Mouse (Mus musculus) lung, embryonic 15.5 days (tissue): Measurements from ENCODE around the gene Rabepk. TPM values are rescaled to one million over a fixed set of nuclear protein-coding genes. Genes with fewer than 3 reads are reported as not detected.
"Not testable (repeated sequence)": the region's sequence is repeated elsewhere in the genome, so short reads cannot be mapped to it uniquely, and the experiment has no call there.

Source experiments
- ATAC-seq: fragments of 200-750 bp; cut with Nextera tagmentation; 2 replicates; pipeline ENCODE4 v1.8.0; 2017; ENCODE audit warnings: moderate number of reproducible peaks, borderline replicate concordance; ENCODE audit not compliant: low FRiP score, low TSS enrichment; ENCODE audit errors: extremely low read depth
- H3K27ac ChIP-seq: fragments of 300-500 bp; sonication (generic); 2 replicates; pipeline ENCODE4 v1.5.1; 2015; ENCODE audit warnings: moderate library complexity, mild to moderate bottlenecking, inconsistent platforms
- H3K27me3 ChIP-seq: fragments of 300-500 bp; sonication (generic); 2 replicates; pipeline ENCODE4 v1.6.1; 2015; ENCODE audit warnings: inconsistent platforms
- H3K36me3 ChIP-seq: fragments of 300-500 bp; sonication (generic); 2 replicates; pipeline ENCODE4 v1.6.1; 2015; ENCODE audit warnings: inconsistent platforms
- H3K4me1 ChIP-seq: fragments of 300-500 bp; sonication (generic); 2 replicates; pipeline ENCODE4 v1.6.1; 2015; ENCODE audit warnings: inconsistent platforms
- H3K4me2 ChIP-seq: fragments of 300-500 bp; sonication (generic); 2 replicates; pipeline ENCODE4 v1.6.1; 2015; ENCODE audit warnings: inconsistent platforms, mild to moderate bottlenecking, moderate library complexity
- H3K4me3 ChIP-seq: fragments of 300-500 bp; sonication (generic); 2 replicates; pipeline ENCODE4 v1.5.1; 2015; ENCODE audit warnings: mild to moderate bottlenecking, inconsistent platforms
- H3K9ac ChIP-seq: fragments of 300-500 bp; sonication (generic); 2 replicates; pipeline ENCODE4 v1.6.1; 2015; ENCODE audit warnings: inconsistent platforms
- H3K9me3 ChIP-seq: fragments of 300-500 bp; sonication (generic); 2 replicates; pipeline ENCODE4 v1.6.1; 2016; ENCODE audit warnings: inconsistent platforms
- WGBS: fragments of 180-500 bp; shearing (Covaris S2); methylation state at CpG from one replicate; pipeline ENCODE4 v1.1.7; 2015; 5-methylcytosine and 5-hydroxymethylcytosine counted together
- polyA plus RNA-seq: library from polyadenylated mRNA; unstranded; fragments of >200 nt; fragmentation: Nextera tagmentation; extraction: Ambion mirVana; gene quantifications from 2 replicates; pipeline ENCODE4 v1.2.1, GENCODE M21; 2015

Gene Rabepk
- polyA plus RNA-seq, 1 experiment from 2014 or later, result 45.4 TPM

- Histone ChIP-seq H3K36me3 (peaks cover 50% of the 10 kb centered on the region), H3K27ac (no peak overlapping the region), H3K4me2 (peak overlapping the region; percentile 61), H3K4me1 (peaks cover 40% of the 10 kb centered on the region), H3K9me3 (no peaks in the 10 kb centered on the region), H3K27me3 (no peaks in the 10 kb centered on the region), H3K4me3 (peak overlapping the region; percentile 80), H3K9ac (no peak overlapping the region)
- ATAC-seq, result no peak
- 77% methylated on average over 4 of the region's 4 CpGs for WGBS
These were observed 26.0 kb downstream of the Rabepk start for GRCm38 (mm10) chr2:34773673-34774072.

- H3K27me3 ChIP-seq, result no peaks in the 10 kb centered on the region
- peak overlapping the region; percentile 80 for H3K4me3 ChIP-seq
- 2% methylated on average over 48 of the region's 50 CpGs for WGBS
- peaks cover 39% of the 10 kb centered on the region for H3K36me3 ChIP-seq
- H3K4me2 ChIP-seq, result peak overlapping the region; percentile 61
- H3K9me3 ChIP-seq, result no peaks in the 10 kb centered on the region
- H3K4me1 ChIP-seq, result peaks cover 40% of the 10 kb centered on the region
- peak overlapping the region; percentile 91 for H3K9ac ChIP-seq
- peak overlapping the region; percentile 81 for H3K27ac ChIP-seq
- peak; percentile 16 for ATAC-seq
These were observed 27.2 kb downstream of the Rabepk start for GRCm38 (mm10) chr2:34772252-34773235.

- H3K4me1 ChIP-seq, result peaks cover 38% of the 10 kb centered on the region
- peak within 1 kb of the TSS; percentile 80 for H3K4me3 ChIP-seq
- ATAC-seq, result peak; percentile 99
- peaks cover 30% of the 10 kb centered on the region for H3K36me3 ChIP-seq
- no peaks in the 10 kb centered on the region for H3K9me3 ChIP-seq
- H3K27me3 ChIP-seq, result no peaks in the 10 kb centered on the region
- H3K9ac ChIP-seq, result peak within 1 kb of the TSS; percentile 91
- under 1% methylated on average over 60 of the region's 60 CpGs for WGBS
- peak within 1 kb of the TSS; percentile 62 for H3K4me2 ChIP-seq
- peak within 1 kb of the TSS; percentile 81 for H3K27ac ChIP-seq
These were observed 28.1 kb downstream of the Rabepk start, which contains the start of gene Hspa5 for GRCm38 (mm10) chr2:34771368-34772226. Hspa5 (plus strand) TSS chr2:34771970.

DNA sequence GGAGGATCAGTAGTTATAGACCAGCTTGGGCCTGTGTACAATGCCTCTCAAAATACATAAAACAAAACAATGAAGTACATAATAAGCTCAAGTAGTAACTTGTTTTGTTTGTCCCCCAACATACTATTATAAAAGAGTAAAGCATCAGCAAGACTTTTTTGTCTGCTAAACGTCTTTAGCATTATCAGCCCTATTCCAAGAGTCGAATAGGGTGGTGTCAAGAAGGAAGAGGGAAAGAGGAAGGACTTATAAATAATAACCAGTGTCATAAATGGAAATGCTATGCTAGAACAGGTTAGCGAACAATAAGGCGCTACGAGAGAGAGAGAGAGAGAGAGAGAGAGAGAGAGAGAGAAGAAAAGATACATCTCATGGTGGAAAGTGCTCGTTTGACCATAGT, 28.8 kb downstream of the Rabepk start:
- no peaks in the 10 kb centered on the region for H3K9me3 ChIP-seq
- no peak for ATAC-seq
- peaks cover 33% of the 10 kb centered on the region for H3K4me1 ChIP-seq
- H3K4me3 ChIP-seq, result peak overlapping the region; percentile 80
- H3K36me3 ChIP-seq, result peaks cover 23% of the 10 kb centered on the region
- H3K4me2 ChIP-seq, result peak overlapping the region; percentile 62
- H3K9ac ChIP-seq, result peak overlapping the region; percentile 88
- 6% methylated on average over 6 of the region's 6 CpGs for WGBS
- no peaks in the 10 kb centered on the region for H3K27me3 ChIP-seq
- peak overlapping the region; percentile 80 for H3K27ac ChIP-seq

GRCm38 (mm10) chr2:34770049-34770448, 29.7 kb downstream of the Rabepk start:
- Histone ChIP-seq H3K4me3 (no peak overlapping the region), H3K9me3 (no peaks in the 10 kb centered on the region), H3K27me3 (no peaks in the 10 kb centered on the region), H3K4me1 (peaks cover 26% of the 10 kb centered on the region), H3K9ac (no peak overlapping the region), H3K36me3 (peaks cover 16% of the 10 kb centered on the region), H3K4me2 (no peak overlapping the region), H3K27ac (no peak overlapping the region)
- WGBS, result 89% methylated on average over 2 of the region's 2 CpGs
- no peak for ATAC-seq

- 79% methylated on average over 11 of the region's 12 CpGs for WGBS
- Histone ChIP-seq H3K9me3 (no peaks in the 10 kb centered on the region), H3K27ac (no peak overlapping the region), H3K36me3 (no peaks in the 10 kb centered on the region), H3K27me3 (no peaks in the 10 kb centered on the region), H3K9ac (no peak overlapping the region), H3K4me2 (no peak overlapping the region), H3K4me3 (no peak overlapping the region), H3K4me1 (no peaks in the 10 kb centered on the region)
- no peak for ATAC-seq
These were observed 34.9 kb downstream of the Rabepk start for GRCm38 (mm10) chr2:34764801-34765200.

- ATAC-seq, result no peak
- WGBS, result 56% methylated on average over 2 of the region's 2 CpGs
- no peaks in the 10 kb centered on the region for H3K9me3 ChIP-seq
- no peak overlapping the region for H3K9ac ChIP-seq
- H3K4me3 ChIP-seq, result no peak overlapping the region
- H3K36me3 ChIP-seq, result no peaks in the 10 kb centered on the region
- no peak overlapping the region for H3K27ac ChIP-seq
- no peak overlapping the region for H3K4me2 ChIP-seq
- H3K4me1 ChIP-seq, result no peaks in the 10 kb centered on the region
- H3K27me3 ChIP-seq, result no peaks in the 10 kb centered on the region
These were observed 36.8 kb downstream of the Rabepk start for GRCm38 (mm10) chr2:34762872-34763271.

- Histone ChIP-seq H3K4me1 (no peaks in the 10 kb centered on the region), H3K9me3 (no peaks in the 10 kb centered on the region), H3K36me3 (no peaks in the 10 kb centered on the region), H3K4me3 (no peak overlapping the region), H3K27ac (no peak overlapping the region), H3K27me3 (no peaks in the 10 kb centered on the region), H3K9ac (no peak overlapping the region), H3K4me2 (no peak overlapping the region)
- ATAC-seq, result no peak
- WGBS, result 65% methylated on average over 2 of the region's 2 CpGs
These were observed 37.5 kb downstream of the Rabepk start for GRCm38 (mm10) chr2:34762174-34762573.

DNA sequence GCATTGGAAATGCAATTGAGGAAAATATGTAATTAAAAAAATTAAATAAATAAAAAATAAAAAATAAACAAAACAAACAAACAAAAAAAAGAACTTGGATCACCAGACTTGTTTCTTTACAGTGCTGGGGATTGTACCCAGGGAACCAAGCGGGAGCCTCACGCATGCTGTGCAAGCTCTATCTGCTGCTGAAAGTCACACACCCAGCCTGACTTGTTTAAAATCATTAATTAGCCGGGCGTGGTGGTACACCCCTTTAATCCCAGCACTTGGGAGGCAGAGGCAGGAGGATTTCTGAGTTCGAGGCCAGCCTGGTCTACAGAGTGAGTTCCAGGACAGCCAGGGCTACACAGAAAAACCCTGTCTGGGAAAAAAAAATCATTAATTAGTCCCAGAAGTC, 38.4 kb downstream of the Rabepk start:
- not testable (repeated sequence) for H3K27ac ChIP-seq, H3K36me3 ChIP-seq, H3K9ac ChIP-seq, H3K4me3 ChIP-seq, H3K9me3 ChIP-seq, ATAC-seq, H3K4me1 ChIP-seq, H3K4me2 ChIP-seq, H3K27me3 ChIP-seq
- WGBS, result 86% methylated on average over 5 of the region's 5 CpGs

- H3K9ac ChIP-seq, result no peak overlapping the region
- no peak overlapping the region for H3K4me3 ChIP-seq
- H3K4me1 ChIP-seq, result peaks cover 7% of the 10 kb centered on the region
- 0 out of 2 replicates have a peak, but pooled peaks cover 5% of the 10 kb centered on the region for H3K27me3 ChIP-seq
- no peak for ATAC-seq
- H3K27ac ChIP-seq, result no peak overlapping the region
- H3K4me2 ChIP-seq, result no peak overlapping the region
- H3K9me3 ChIP-seq, result no peaks in the 10 kb centered on the region
- WGBS, result 56% methylated on average over 1 of the region's 1 CpGs
- H3K36me3 ChIP-seq, result no peaks in the 10 kb centered on the region
These were observed 42.4 kb downstream of the Rabepk start for GRCm38 (mm10) chr2:34757341-34757740.

- Histone ChIP-seq H3K27ac (peak within 1 kb of the TSS; percentile 93), H3K4me2 (peak within 1 kb of the TSS; percentile 65), H3K36me3 (no peaks in the 10 kb centered on the region), H3K4me3 (peak within 1 kb of the TSS; percentile 96), H3K9ac (peak within 1 kb of the TSS; percentile 91), H3K4me1 (peaks cover 13% of the 10 kb centered on the region), H3K9me3 (no peaks in the 10 kb centered on the region), H3K27me3 (0 out of 2 replicates have a peak, but pooled peaks cover 5% of the 10 kb centered on the region)
- WGBS, result under 1% methylated on average over 14 of the region's 14 CpGs
- no peak for ATAC-seq
These were observed 45.0 kb downstream of the Rabepk start, which contains the start of gene Gapvd1 for GRCm38 (mm10) chr2:34754551-34755358. Gapvd1 (minus strand) TSS chr2:34755232.
